Mouse (Mus musculus): ENCODE data around the gene Cracr2a. TPM values are rescaled to one million over a fixed set of nuclear protein-coding genes. Genes with fewer than 3 reads are reported as not detected.

Cracr2a gene
- total and polyA plus RNA-seq, 2 experiments from 2014 or later, result 0.52 to 1.0 TPM

- H3K4me3 ChIP-seq (ENCODE audit: low read length), result no peak overlapping the region
- 56% methylated on average over 6 of the region's 6 CpGs for WGBS
- no peak overlapping the region for H3K4me2 ChIP-seq (ENCODE audit: low read depth, low read length)
- ATAC-seq (0 out of 2 replicates have a peak, but pooled peaks have one; percentile 28), DNase-seq (ENCODE audit: low spot score) (no peak)
- no peak overlapping the region for H3K9ac ChIP-seq (replicated peaks; ENCODE audit: low read length)
- H3K27ac ChIP-seq, result no peak overlapping the region
- no peaks in the 10 kb centered on the region for H3K36me3 ChIP-seq (ENCODE audit: insufficient read depth, low read length)
- H3K27me3 ChIP-seq (ENCODE audit: insufficient read depth, low read length), result no peaks in the 10 kb centered on the region
- no peaks in the 10 kb centered on the region for H3K9me3 ChIP-seq (ENCODE audit: low read length)
- no peak for TF ChIP-seq CTCF (IDR thresholded peaks at IDR 0.05; ENCODE audit: low read depth)
- H3K4me1 ChIP-seq (ENCODE audit: insufficient read depth, low read length), result no peaks in the 10 kb centered on the region; the same call in 1 of the 2 replicates
Measured at GRCm38 (mm10) chr6:127599280-127599679, 38.1 kb downstream of the Cracr2a start.

- TF ChIP-seq CTCF (IDR thresholded peaks at IDR 0.05; ENCODE audit: low read depth), result no peak
- no peak for ATAC-seq
- no peak for DNase-seq (ENCODE audit: low spot score)
- Histone ChIP-seq H3K9ac (replicated peaks; ENCODE audit: low read length) (no peak overlapping the region), H3K27ac (no peak overlapping the region), H3K9me3 (ENCODE audit: low read length) (no peaks in the 10 kb centered on the region), H3K27me3 (ENCODE audit: insufficient read depth, low read length) (no peaks in the 10 kb centered on the region), H3K4me1 (ENCODE audit: insufficient read depth, low read length) (no peaks in the 10 kb centered on the region; the same call in 1 of the 2 replicates), H3K4me2 (ENCODE audit: low read depth, low read length) (no peak overlapping the region), H3K36me3 (ENCODE audit: insufficient read depth, low read length) (no peaks in the 10 kb centered on the region), H3K4me3 (ENCODE audit: low read length) (no peak overlapping the region)
- 60% methylated on average over 15 of the region's 15 CpGs for WGBS
Measured at GRCm38 (mm10) chr6:127605067-127606025, 44.2 kb downstream of the Cracr2a start.

GRCm38 (mm10) chr6:127609673-127610072, 48.5 kb downstream of the Cracr2a start:
- Histone ChIP-seq H3K27me3 (ENCODE audit: insufficient read depth, low read length) (no peaks in the 10 kb centered on the region), H3K4me1 (ENCODE audit: insufficient read depth, low read length) (no peaks in the 10 kb centered on the region), H3K4me2 (ENCODE audit: low read depth, low read length) (no peak overlapping the region), H3K9me3 (ENCODE audit: low read length) (no peaks in the 10 kb centered on the region), H3K36me3 (ENCODE audit: insufficient read depth, low read length) (no peaks in the 10 kb centered on the region), H3K27ac (no peak overlapping the region), H3K9ac (replicated peaks; ENCODE audit: low read length) (no peak overlapping the region), H3K4me3 (ENCODE audit: low read length) (no peak overlapping the region)
- no peak for TF ChIP-seq CTCF (IDR thresholded peaks at IDR 0.05; ENCODE audit: low read depth)
- no peak for DNase-seq (ENCODE audit: low spot score)
- ATAC-seq, result no peak

DNA sequence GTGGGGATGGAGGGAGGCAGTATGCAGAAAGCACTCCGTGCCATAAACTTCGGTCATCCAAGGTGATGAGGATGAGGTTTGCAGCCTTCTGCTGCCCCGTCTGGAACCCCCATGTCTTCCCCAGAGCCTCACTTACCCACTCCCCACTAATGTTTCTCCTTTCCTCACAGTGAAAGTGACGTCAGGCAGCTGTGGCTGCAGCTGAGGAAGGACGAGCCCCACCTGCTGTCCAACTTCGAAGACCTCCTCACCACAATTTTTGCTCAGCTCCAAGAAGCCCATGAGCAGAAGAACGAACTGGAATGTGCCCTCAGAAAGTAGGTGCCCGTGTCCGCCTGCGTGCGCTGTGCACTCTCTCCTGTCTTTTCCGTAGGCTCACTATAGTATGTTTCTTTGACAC, 50.1 kb downstream of the Cracr2a start:
- Histone ChIP-seq H3K36me3 (ENCODE audit: insufficient read depth, low read length) (no peaks in the 10 kb centered on the region), H3K4me2 (ENCODE audit: low read depth, low read length) (no peak overlapping the region), H3K9ac (replicated peaks; ENCODE audit: low read length) (no peak overlapping the region), H3K27me3 (ENCODE audit: insufficient read depth, low read length) (no peaks in the 10 kb centered on the region), H3K4me3 (ENCODE audit: low read length) (no peak overlapping the region), H3K9me3 (ENCODE audit: low read length) (no peaks in the 10 kb centered on the region), H3K27ac (no peak overlapping the region), H3K4me1 (ENCODE audit: insufficient read depth, low read length) (no peaks in the 10 kb centered on the region)
- DNase-seq (ENCODE audit: low spot score), result no peak
- no peak for ATAC-seq
- WGBS, result 85% methylated on average over 12 of the region's 12 CpGs
- TF ChIP-seq CTCF (IDR thresholded peaks at IDR 0.05; ENCODE audit: low read depth), result no peak

DNA sequence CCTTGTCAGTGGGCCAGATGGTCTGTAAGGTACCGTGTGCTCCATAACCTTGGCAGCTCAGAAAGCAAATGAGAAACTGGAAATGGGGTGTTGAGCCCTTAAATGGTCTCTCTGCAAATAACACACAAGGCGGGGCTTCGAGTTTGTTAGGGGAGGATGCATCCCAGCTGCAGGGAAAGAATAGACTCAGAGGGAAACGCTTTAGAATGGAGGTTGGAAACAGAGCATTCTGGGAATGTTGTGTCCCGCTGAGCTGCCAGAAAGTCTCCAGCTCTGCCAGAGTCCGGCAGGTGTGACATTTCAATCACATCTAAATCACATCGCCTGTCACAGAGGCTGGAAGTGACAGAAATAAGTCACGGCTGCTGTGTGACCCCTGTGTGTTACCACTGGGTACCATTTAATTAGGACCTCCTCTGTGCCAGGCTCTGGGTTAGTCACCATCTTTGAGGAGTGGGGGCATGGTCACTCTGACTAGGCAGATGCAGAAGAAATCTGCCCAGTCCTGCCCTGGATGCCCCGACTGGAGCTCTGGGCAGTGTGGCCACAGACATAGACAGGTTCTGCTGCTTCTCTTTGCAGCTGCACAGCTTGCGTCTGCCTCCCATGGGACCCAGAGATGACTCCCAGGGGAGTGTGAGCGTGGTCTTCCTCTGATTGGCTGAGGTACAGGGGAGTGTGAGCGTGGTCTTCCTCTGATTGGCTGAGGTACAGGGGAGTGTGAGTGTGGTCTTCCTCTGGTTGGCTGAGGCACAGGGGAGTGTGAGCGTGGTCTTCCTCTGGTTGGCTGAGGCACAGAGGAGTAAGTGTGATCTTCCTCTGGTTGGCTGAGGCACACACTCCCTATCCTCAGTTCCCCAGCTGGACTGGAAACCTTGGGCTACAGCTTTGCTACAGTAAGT, 53.2 kb downstream of the Cracr2a start:
- DNase-seq (ENCODE audit: low spot score), result peak; percentile 39

DNA sequence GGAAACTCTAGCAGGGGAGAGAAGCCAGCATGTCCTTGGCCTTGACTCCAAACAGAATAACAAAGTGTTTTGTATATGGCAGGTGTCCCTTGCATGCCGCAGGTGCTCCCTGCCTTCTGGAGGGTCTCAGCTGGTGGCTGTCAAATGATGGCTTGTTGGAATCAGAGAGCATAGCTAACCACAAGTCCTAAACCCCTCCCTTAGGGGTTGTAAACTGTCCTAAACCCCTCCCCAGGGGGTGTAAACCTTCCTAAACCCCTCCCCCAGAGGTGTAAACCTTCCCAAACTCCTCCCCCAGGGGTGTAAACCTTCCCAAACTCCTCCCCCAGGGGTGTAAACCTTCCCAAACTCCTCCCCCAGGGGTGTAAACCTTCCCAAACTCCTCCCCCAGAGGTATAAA, 55.5 kb downstream of the Cracr2a start:
- H3K27ac ChIP-seq, result no peak overlapping the region
- H3K9ac ChIP-seq (replicated peaks; ENCODE audit: low read length), result no peak overlapping the region
- no peak overlapping the region for H3K4me3 ChIP-seq (ENCODE audit: low read length)
- H3K36me3 ChIP-seq (ENCODE audit: insufficient read depth, low read length), result no peaks in the 10 kb centered on the region
- ATAC-seq (peak; percentile 24; the same call in 1 of the 2 replicates), DNase-seq (ENCODE audit: low spot score) (peak; percentile 45)
- no peak for TF ChIP-seq CTCF (IDR thresholded peaks at IDR 0.05; ENCODE audit: low read depth)
- 71% methylated on average over 1 of the region's 1 CpGs for WGBS
- no peaks in the 10 kb centered on the region for H3K27me3 ChIP-seq (ENCODE audit: insufficient read depth, low read length)
- no peak overlapping the region for H3K4me2 ChIP-seq (ENCODE audit: low read depth, low read length)
- H3K4me1 ChIP-seq (ENCODE audit: insufficient read depth, low read length), result 0 out of 2 replicates have a peak, but pooled peaks cover 2% of the 10 kb centered on the region
- H3K9me3 ChIP-seq (ENCODE audit: low read length), result no peaks in the 10 kb centered on the region

More for the DNA sequence above, 53.2 kb downstream of the Cracr2a start:
- H3K4me2 ChIP-seq (ENCODE audit: low read depth, low read length), result no peak overlapping the region
- H3K27ac ChIP-seq, result no peak overlapping the region
- peak; percentile 60 for ATAC-seq
- H3K9me3 ChIP-seq (ENCODE audit: low read length), result no peaks in the 10 kb centered on the region
- no peak for TF ChIP-seq CTCF (IDR thresholded peaks at IDR 0.05; ENCODE audit: low read depth)
- no peak overlapping the region for H3K4me3 ChIP-seq (ENCODE audit: low read length)
- 38% methylated on average over 13 of the region's 13 CpGs for WGBS
- H3K36me3 ChIP-seq (ENCODE audit: insufficient read depth, low read length), result no peaks in the 10 kb centered on the region
- H3K9ac ChIP-seq (replicated peaks; ENCODE audit: low read length), result no peak overlapping the region
- H3K4me1 ChIP-seq (ENCODE audit: insufficient read depth, low read length), result 0 out of 2 replicates have a peak, but pooled peaks cover 2% of the 10 kb centered on the region
- no peaks in the 10 kb centered on the region for H3K27me3 ChIP-seq (ENCODE audit: insufficient read depth, low read length)
